Mouse (Mus musculus) c-Kit-positive CD71-positive TER-119-positive erythroid progenitor cells, embryonic 14.5 days (primary cell): Measurements from ENCODE around the gene Dpt.
"Not testable (repeated sequence)": the region's sequence is repeated elsewhere in the genome, so short reads cannot be mapped to it uniquely, and the experiment has no call there.

ENCODE experiments used
- DNase-seq: peaks from one replicate; pipeline ENCODE4 v3.0.0-alpha.2; 2013; ENCODE audit warnings: low spot score

The Dpt gene

GRCm38 (mm10) chr1:164821307-164821706 is 24.9 kb downstream of the Dpt start:
- DNase-seq, result no peak

- DNase-seq, result no peak
These were observed 25.4 kb downstream of the Dpt start for GRCm38 (mm10) chr1:164821821-164822220.

GRCm38 (mm10) chr1:164822268-164822667 is 25.8 kb downstream of the Dpt start:
- no peak for DNase-seq

DNA sequence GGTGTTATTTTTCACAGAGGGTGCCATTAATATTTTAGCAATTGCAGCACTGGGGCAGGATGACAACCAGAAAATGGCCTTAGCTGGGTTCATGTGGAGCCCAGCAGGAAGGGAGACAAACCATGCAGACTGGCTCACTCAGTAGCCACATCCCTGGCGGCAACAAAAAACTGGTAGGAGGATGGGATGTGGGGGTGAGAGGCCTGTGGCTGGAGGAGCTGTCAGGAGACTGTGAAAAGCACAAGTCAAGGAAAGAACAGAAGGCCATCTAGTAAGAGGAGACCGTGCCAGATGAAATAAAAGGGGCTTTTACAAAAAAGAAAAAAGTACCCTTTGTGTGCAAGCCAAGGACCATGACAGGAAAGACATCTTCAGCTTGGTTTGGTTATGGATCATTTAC is 28.5 kb downstream of the Dpt start:
- no peak for DNase-seq

- DNase-seq, result no peak
These were observed 33.4 kb downstream of the Dpt start for GRCm38 (mm10) chr1:164829881-164830280.

DNA sequence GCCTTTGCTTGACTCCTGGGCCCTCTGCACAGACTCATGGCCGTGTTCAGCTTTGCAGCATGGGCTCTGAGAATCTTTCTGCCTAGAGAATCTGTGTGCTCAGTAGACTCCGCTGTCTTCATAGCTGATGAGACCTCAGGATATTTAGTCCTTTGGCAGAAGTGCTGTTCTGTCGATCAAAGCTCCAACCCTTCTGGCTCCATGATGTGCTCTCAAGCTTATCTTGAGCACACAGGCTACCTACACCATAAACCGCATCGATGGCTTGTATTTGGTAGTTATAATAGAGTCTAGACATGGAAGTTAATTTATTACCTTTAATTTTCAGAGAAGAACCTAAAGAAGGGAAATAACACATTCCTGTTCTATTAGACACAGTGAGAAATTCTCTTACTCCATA is 36.0 kb downstream of the Dpt start:
- no peak for DNase-seq

DNA sequence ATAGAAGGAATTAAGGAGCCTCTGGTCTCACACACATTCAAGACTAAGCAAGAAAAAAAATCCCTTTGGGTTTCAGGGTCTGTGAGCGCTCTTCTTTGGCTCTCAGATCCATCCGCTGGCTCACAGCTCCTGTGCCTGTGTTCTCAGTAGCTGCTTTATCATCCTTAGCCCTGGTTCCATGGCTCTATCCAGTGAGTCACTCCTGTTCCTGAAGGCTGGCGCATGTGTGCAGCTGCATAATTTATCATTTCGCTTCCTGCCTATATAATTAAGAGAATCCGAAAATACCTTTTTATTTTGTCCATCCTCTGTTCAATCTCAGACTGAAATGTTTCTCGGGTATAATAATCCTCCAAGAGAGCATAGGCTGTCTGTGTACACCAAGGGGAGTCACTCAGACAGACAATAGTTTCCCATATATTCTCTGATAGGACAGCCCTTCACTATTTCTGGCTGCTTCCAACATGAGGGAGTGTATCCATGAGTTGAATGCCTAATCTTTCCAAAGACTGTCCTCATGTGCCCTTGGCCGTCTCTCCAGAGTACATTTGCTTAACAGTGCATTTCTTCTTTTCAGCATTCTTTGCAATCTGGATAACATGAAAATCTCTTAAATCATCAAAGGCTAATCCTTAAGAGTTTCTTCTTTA is 52.3 kb downstream of the Dpt start:
- no peak for DNase-seq

DNA sequence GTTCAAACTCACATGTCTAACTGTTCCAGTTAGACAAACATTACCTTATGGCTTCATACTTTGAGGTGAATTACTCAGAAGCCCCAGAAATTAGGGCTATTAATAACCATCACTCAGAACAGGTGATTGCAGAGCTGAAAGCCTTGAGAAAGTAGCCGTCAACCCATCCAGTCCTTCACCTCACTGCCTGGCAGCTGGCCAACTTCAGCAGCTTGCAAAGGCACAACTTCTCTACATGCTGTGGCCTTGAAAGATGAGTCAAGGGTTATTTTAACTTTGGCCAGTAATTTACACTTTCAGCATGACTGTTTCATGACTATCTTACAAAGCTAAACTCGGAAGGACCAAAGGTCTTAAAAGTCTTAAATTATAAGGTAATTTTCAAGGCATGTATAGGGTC is 59.3 kb downstream of the Dpt start:
- not testable (repeated sequence) for DNase-seq

DNA sequence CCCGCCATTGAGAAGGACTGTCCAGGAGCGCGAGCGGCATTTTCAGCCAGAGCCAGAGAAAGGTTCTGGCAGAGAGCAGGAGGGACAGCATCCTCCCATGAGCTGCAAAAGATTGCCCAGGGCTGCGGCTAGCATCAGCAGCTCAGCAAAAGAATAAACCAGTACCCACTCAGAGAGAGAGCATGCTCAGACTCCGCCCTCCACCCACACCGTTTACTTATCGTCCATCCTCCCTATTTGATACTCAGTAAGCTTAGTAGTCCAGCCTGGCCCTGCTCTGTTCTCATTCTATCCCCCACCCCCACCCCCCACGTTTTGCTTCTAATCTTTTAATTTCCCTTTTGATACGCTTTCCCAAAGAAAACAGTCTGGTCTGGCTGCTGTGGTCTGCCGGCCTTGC is 63.5 kb downstream of the Dpt start:
- no peak for DNase-seq

- DNase-seq, result no peak
These were observed 64.3 kb downstream of the Dpt start for GRCm38 (mm10) chr1:164860782-164861181.

DNA sequence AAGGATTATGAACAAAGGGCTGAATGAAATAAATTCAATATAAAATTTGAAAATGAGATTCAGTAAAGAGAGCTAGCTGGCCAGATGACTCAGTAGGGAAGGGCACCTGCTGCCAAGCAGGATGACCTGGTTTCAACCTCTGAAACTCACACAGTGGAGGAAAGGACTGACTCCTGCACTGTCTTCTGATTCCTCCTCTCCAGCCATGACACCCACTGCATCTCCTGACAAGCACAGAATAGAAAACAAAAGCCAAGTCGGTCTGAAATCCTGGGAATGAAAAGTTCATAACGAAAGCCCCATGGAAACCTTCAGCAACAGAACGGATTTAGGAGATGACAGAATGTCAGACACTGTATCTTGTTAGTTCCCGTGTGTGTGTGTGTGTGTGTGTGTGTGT is 65.1 kb downstream of the Dpt start:
- DNase-seq, result no peak

- no peak for DNase-seq
These were observed 66.8 kb downstream of the Dpt start for GRCm38 (mm10) chr1:164862946-164863883.

GRCm38 (mm10) chr1:164864666-164865065 is 68.2 kb downstream of the Dpt start:
- no peak for DNase-seq

DNA sequence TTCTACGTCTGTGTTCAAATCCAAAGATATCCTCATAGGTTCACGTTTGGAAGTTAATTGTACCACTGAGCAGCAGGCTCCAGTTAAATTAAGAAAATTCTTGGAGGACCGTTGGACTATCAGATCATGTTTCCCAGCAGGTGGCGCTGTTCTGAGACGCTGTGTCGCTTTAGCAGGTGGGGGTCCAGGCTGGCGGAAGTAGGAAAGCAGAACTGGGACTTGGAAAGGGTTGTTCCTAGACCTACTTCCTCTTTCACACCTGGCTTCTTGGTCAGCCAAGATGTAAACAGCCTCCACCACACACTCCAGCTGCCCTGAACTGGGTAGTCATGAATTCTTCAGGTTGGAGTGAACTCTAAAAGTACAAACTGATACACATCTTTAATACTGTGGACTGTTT is 74.2 kb downstream of the Dpt start:
- peak; percentile 11 for DNase-seq
